ENCODE assay signal across 15 mouse cellular contexts in the genomic region with DNA sequence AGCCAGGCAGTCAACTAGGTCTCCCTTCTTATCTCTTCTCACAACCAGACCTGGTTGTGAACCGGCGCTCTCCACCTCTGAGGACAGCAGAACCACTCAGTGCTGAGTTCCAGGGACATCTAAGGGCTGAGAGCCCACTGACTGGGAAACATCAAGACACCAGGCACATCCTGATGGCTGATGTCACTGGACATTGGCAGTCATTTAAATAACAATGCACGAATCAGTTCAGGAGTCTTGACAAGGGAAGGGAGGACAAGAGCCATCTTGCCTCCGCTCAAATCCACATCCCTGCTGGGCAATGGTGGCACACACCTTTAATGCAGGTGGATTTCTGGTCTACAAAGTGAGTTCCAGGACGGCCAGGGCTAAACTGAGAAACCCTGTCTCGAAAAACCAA.
"Had no signal": no experiment of that assay in that cellular context is flagged by ENCODE, and none has a peak within 500 bp of the region (broad histone marks: within the 10 kb centered on the region; RNA-seq: fewer than 3 reads in every experiment).

No protein-coding gene starts in this region.

- ATAC-seq: midbrain, embryonic 13.5 days; midbrain, embryonic 15.5 days had no signal

- H3K27me3 ChIP-seq: midbrain, embryonic 13.5 days; midbrain, embryonic 15.5 days; neural tube, embryonic 13.5 days; stomach, embryonic 15.5 days had no signal

- H3K36me3 ChIP-seq: midbrain, embryonic 13.5 days; midbrain, embryonic 15.5 days; neural tube, embryonic 13.5 days; stomach, embryonic 15.5 days had no signal

- H3K4me2 ChIP-seq: lung, embryonic 14.5 days; midbrain, embryonic 11.5 days; midbrain, embryonic 13.5 days; midbrain, embryonic 15.5 days; neural tube, embryonic 13.5 days; stomach, embryonic 15.5 days had no signal

- H3K9ac ChIP-seq: lung, embryonic 14.5 days; midbrain, embryonic 13.5 days; midbrain, embryonic 15.5 days; neural tube, embryonic 13.5 days; stomach, embryonic 15.5 days had no signal

- H3K4me1 ChIP-seq: stomach, embryonic 15.5 days had no signal

- H3K9me3 ChIP-seq: midbrain, embryonic 13.5 days; midbrain, embryonic 15.5 days; neural tube, embryonic 13.5 days; stomach, embryonic 15.5 days had no signal

- H3K27ac ChIP-seq: midbrain, embryonic 13.5 days; midbrain, embryonic 15.5 days; neural tube, embryonic 13.5 days; stomach, embryonic 15.5 days; stomach, postnatal 0 days had no signal

- H3K4me3 ChIP-seq: midbrain, embryonic 13.5 days; midbrain, embryonic 15.5 days; myocyte; neural tube, embryonic 13.5 days; stomach, embryonic 15.5 days had no signal

- DNase-seq: lung, adult 18-20 months; lung, embryonic 14.5 days; lung, postnatal 10 days; lung, postnatal 4 days; right cerebral cortex, postnatal 14 days; thymus, adult 2 months; thymus, postnatal 25 days; thymus, postnatal 4 days had no signal
